Mouse (Mus musculus) liver, adult 2 months (tissue): ENCODE measurements around the gene Lama2.

Experiments used
- CTCF ChIP-seq: fragments of 200-500 bp; IDR thresholded peaks from 2 replicates; pipeline ENCODE4 v1.5.1; 2011; ENCODE audit warnings: low read depth, low read length, control low read depth
- POLR2A ChIP-seq: fragments of 200-500 bp; IDR thresholded peaks from 2 replicates; pipeline ENCODE4 v1.6.1; 2011; ENCODE audit warnings: low read length, control low read depth; ENCODE audit not compliant: insufficient read depth; ENCODE audit errors: extremely low read depth

DNA sequence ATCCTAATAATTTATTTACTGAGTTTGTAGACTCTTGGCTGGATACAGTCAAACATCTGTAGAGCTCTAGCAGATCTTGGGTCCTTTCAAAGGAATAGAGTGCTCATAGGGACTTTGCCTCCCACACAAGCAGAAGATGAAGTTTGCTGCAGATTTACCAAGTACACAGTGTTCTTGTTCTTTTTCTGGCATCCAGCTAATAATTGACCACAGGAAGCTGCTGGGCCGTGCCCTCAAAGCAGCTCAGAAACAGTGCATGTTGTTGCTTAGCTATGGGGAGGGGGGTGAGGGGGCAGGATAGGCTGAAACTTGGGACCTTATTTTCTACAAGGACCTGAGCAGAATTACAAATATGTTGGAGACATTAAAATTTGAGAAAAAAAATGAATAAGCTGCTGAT, 232.0 kb downstream of the Lama2 start:
- TF ChIP-seq CTCF (no peak), POLR2A (no peak)
